Mouse (Mus musculus): Measurements from ENCODE around the gene Dhh.

DNA sequence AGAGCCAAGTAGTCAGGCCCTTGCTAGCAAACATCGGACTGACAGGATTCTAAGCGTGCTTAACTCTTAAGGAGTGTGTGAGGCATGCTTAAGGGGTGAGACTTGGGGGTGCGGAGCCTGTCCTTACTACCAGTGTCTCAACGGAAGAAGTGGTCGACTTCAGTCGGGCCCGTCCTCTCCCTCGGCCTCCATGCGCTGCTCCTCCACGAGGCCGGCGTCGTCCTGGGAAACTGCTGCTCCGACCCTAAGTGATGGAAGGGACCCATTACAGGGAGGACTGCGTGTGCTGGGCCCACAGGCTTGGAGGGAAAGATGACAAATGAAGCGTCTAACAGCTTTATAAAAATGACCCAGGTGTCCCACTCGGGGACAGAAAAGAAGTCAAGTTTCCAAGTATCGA, 37.4 kb downstream of the Dhh start:
- TF ChIP-seq POLR2A (IDR thresholded peaks at IDR 0.05; ENCODE audit: control insufficient read depth, extremely low read depth, insufficient read depth, low read length, poor library complexity) (no peak), CTCF (IDR thresholded peaks at IDR 0.05; ENCODE audit: borderline replicate concordance, control insufficient read depth, extremely low read depth, insufficient read depth, low read length, poor library complexity) (no peak)

Data from thymus, adult 2 months (tissue).